Mouse (Mus musculus): ENCODE measurements around the gene Nckap5. TPM values are rescaled to one million over a fixed set of nuclear protein-coding genes. Genes with fewer than 3 reads are reported as not detected.

Nckap5 gene
- polyA plus RNA-seq, 1 experiment from 2014 or later = 4.8 TPM

DNA sequence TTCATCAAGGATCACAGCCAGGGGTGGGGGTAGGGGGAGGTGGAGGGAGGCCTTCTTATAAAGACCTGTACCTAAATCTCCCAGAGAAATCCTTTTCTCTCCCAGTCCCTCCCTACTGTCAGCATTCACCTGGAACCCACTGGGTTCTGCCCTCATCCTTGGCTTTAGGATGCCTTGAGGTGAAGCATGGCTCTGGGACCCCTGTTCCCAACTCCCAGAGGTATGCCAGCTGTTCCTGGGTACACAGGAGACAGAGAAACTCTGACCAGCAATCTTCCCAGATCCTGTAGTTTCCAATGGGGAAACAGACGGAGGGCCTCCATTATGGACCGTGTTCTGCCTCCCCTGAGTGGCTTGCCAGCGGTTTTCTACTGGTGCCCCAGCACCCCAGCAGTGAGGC, 909.9 kb downstream of the Nckap5 start:
- no peak overlapping the region for H3K9ac ChIP-seq (ENCODE audit: low read length)
- H3K4me2 ChIP-seq (ENCODE audit: low read depth, low read length) = no peak overlapping the region
- H3K27ac ChIP-seq (ENCODE audit: low read length) = no peak overlapping the region
- H3K9me3 ChIP-seq (replicated peaks; ENCODE audit: control insufficient read depth, low read length) = no peaks in the 10 kb centered on the region
- no peak for ATAC-seq (ENCODE audit: insufficient read depth, low FRiP score)
- no peaks in the 10 kb centered on the region for H3K27me3 ChIP-seq (ENCODE audit: control insufficient read depth, insufficient read depth, low read length)
- no peak overlapping the region for H3K4me3 ChIP-seq (replicated peaks; ENCODE audit: low read length)
- WGBS = 93% methylated on average over 3 of the region's 3 CpGs
- no peaks in the 10 kb centered on the region for H3K36me3 ChIP-seq (ENCODE audit: control insufficient read depth, insufficient read depth, low read length)
- H3K4me1 ChIP-seq (ENCODE audit: control insufficient read depth, insufficient read depth, low read length) = no peaks in the 10 kb centered on the region

GRCm38 (mm10) chr1:125912601-125913600, 917.7 kb downstream of the Nckap5 start, which contains the start of gene Lypd1:
Gene Lypd1 (minus strand): TSS chr1:125913101.
- Histone ChIP-seq H3K27ac (ENCODE audit: low read length) (no peak within 1 kb of the TSS), H3K36me3 (ENCODE audit: control insufficient read depth, insufficient read depth, low read length) (no peaks in the 10 kb centered on the region), H3K4me3 (replicated peaks; ENCODE audit: low read length) (peak within 1 kb of the TSS; percentile 52), H3K27me3 (ENCODE audit: control insufficient read depth, insufficient read depth, low read length) (peaks cover 25% of the 10 kb centered on the region), H3K4me1 (ENCODE audit: control insufficient read depth, insufficient read depth, low read length) (peaks cover 19% of the 10 kb centered on the region), H3K9me3 (replicated peaks; ENCODE audit: control insufficient read depth, low read length) (no peaks in the 10 kb centered on the region), H3K4me2 (ENCODE audit: low read depth, low read length) (peak within 1 kb of the TSS; percentile 95), H3K9ac (ENCODE audit: low read length) (peak within 1 kb of the TSS; percentile 54)
- ATAC-seq (ENCODE audit: insufficient read depth, low FRiP score) = no peak
- WGBS = 6% methylated on average over 30 of the region's 30 CpGs

- H3K27ac ChIP-seq (ENCODE audit: low read length) = no peak overlapping the region
- no peaks in the 10 kb centered on the region for H3K9me3 ChIP-seq (replicated peaks; ENCODE audit: control insufficient read depth, low read length)
- 1% methylated on average over 43 of the region's 43 CpGs for WGBS
- H3K36me3 ChIP-seq (ENCODE audit: control insufficient read depth, insufficient read depth, low read length) = no peaks in the 10 kb centered on the region
- peak overlapping the region; percentile 52 for H3K4me3 ChIP-seq (replicated peaks; ENCODE audit: low read length)
- peak overlapping the region; percentile 54 for H3K9ac ChIP-seq (ENCODE audit: low read length)
- H3K4me1 ChIP-seq (ENCODE audit: control insufficient read depth, insufficient read depth, low read length) = peaks cover 19% of the 10 kb centered on the region
- peaks cover 25% of the 10 kb centered on the region for H3K27me3 ChIP-seq (ENCODE audit: control insufficient read depth, insufficient read depth, low read length)
- peak; percentile 70; the same call in 1 of the 2 replicates for ATAC-seq (ENCODE audit: insufficient read depth, low FRiP score)
- H3K4me2 ChIP-seq (ENCODE audit: low read depth, low read length) = peak overlapping the region; percentile 95
These were observed 918.6 kb downstream of the Nckap5 start for GRCm38 (mm10) chr1:125911901-125912445.

- Histone ChIP-seq H3K27me3 (ENCODE audit: control insufficient read depth, insufficient read depth, low read length) (peaks cover 25% of the 10 kb centered on the region), H3K4me1 (ENCODE audit: control insufficient read depth, insufficient read depth, low read length) (peaks cover 19% of the 10 kb centered on the region), H3K36me3 (ENCODE audit: control insufficient read depth, insufficient read depth, low read length) (no peaks in the 10 kb centered on the region), H3K4me3 (replicated peaks; ENCODE audit: low read length) (peak overlapping the region; percentile 52), H3K9me3 (replicated peaks; ENCODE audit: control insufficient read depth, low read length) (no peaks in the 10 kb centered on the region), H3K4me2 (ENCODE audit: low read depth, low read length) (peak overlapping the region; percentile 95), H3K27ac (ENCODE audit: low read length) (no peak overlapping the region), H3K9ac (ENCODE audit: low read length) (peak overlapping the region; percentile 54)
- peak; percentile 42 for ATAC-seq (ENCODE audit: insufficient read depth, low FRiP score)
- under 1% methylated on average over 35 of the region's 35 CpGs for WGBS
These were observed 919.2 kb downstream of the Nckap5 start for GRCm38 (mm10) chr1:125911337-125911900.

DNA sequence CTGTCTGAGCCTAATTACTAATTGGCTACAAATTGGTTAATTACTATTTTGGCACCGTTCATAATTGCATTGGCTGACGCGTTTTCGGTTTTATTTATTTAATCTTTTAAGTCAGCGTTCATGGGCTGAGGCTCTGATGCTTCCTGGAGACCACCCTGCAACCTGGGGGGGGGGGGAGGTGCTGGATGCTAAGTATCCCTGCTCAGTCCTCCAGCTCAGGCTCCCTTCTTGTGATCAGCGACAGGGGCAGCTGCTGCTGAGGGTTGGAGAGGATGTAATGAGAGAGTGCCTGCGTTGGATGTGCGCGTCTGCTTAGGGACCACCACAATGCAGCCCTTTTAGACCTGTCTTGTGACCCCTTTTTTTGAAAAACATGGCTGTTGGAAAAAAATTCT, 919.7 kb downstream of the Nckap5 start:
- Histone ChIP-seq H3K36me3 (ENCODE audit: control insufficient read depth, insufficient read depth, low read length) (no peaks in the 10 kb centered on the region), H3K4me3 (replicated peaks; ENCODE audit: low read length) (peak overlapping the region; percentile 52), H3K9ac (ENCODE audit: low read length) (no peak overlapping the region), H3K4me1 (ENCODE audit: control insufficient read depth, insufficient read depth, low read length) (peaks cover 19% of the 10 kb centered on the region), H3K9me3 (replicated peaks; ENCODE audit: control insufficient read depth, low read length) (no peaks in the 10 kb centered on the region), H3K27ac (ENCODE audit: low read length) (no peak overlapping the region), H3K4me2 (ENCODE audit: low read depth, low read length) (peak overlapping the region; percentile 95), H3K27me3 (ENCODE audit: control insufficient read depth, insufficient read depth, low read length) (peaks cover 25% of the 10 kb centered on the region)
- 4% methylated on average over 9 of the region's 9 CpGs for WGBS
- 0 out of 2 replicates have a peak, but pooled peaks have one; percentile 23 for ATAC-seq (ENCODE audit: insufficient read depth, low FRiP score)

DNA sequence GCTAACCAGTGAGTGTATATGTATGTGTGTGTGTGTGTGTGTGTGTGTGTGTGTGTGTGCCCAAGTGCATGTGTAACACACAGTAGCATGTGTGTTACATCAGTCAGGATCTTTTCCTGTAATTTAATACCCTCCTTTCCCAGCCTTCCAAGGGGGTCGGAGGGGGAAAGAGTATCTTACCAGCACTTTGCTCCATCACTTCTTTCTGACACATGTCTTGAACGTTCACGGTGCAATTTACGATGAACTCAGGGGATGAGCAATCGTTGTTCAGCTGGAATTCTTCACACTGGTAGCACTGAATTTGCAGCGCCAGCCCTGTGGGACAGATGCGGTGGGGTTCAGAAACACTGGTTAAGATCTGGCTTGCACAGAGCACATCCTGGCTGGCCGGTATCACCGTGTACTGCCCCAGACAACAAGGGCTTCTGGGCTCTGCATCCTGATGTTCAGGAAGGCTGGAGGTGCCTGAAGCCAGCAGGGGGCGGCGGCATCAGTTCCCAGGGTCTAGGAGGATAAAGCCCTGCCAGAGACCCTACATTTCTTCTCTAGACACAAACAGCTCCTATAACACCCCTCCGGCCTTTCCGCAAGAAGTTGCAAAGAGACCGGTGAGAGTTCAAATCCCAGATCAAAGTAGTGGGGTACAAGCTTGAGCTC, 920.3 kb downstream of the Nckap5 start:
- Histone ChIP-seq H3K4me1 (ENCODE audit: control insufficient read depth, insufficient read depth, low read length) (peaks cover 19% of the 10 kb centered on the region), H3K27me3 (ENCODE audit: control insufficient read depth, insufficient read depth, low read length) (peaks cover 26% of the 10 kb centered on the region), H3K9me3 (replicated peaks; ENCODE audit: control insufficient read depth, low read length) (no peaks in the 10 kb centered on the region), H3K9ac (ENCODE audit: low read length) (no peak overlapping the region), H3K27ac (ENCODE audit: low read length) (no peak overlapping the region), H3K4me2 (ENCODE audit: low read depth, low read length) (peak overlapping the region; percentile 95), H3K4me3 (replicated peaks; ENCODE audit: low read length) (peak overlapping the region; percentile 52; the same call in 1 of the 2 replicates), H3K36me3 (ENCODE audit: control insufficient read depth, insufficient read depth, low read length) (no peaks in the 10 kb centered on the region)
- peak; percentile 29; the same call in 1 of the 2 replicates for ATAC-seq (ENCODE audit: insufficient read depth, low FRiP score)
- 9% methylated on average over 14 of the region's 14 CpGs for WGBS

DNA sequence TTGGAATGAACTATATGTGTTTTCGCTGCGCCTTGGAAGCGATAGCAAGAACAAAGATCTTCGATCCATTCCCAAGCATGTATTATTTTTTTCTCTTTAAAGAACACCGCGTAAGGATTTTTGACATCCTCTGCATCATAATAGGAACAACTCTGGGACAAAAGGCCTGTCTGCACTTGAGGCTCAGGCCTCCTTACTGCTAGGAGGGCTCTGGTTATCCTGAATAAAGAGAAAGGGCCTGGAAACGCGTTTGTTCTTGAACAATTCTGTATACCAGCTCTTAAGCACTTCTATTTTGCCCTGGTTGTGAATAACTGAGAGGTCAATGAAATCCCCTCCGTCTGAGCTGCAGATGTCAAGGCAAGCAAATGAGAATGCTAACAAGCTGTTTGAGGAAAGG, 937.4 kb downstream of the Nckap5 start:
- no peak overlapping the region for H3K9ac ChIP-seq (ENCODE audit: low read length)
- H3K27me3 ChIP-seq (ENCODE audit: control insufficient read depth, insufficient read depth, low read length) = no peaks in the 10 kb centered on the region
- H3K4me3 ChIP-seq (replicated peaks; ENCODE audit: low read length) = no peak overlapping the region
- H3K9me3 ChIP-seq (replicated peaks; ENCODE audit: control insufficient read depth, low read length) = no peaks in the 10 kb centered on the region
- WGBS = 84% methylated on average over 9 of the region's 9 CpGs
- no peaks in the 10 kb centered on the region for H3K4me1 ChIP-seq (ENCODE audit: control insufficient read depth, insufficient read depth, low read length)
- ATAC-seq (ENCODE audit: insufficient read depth, low FRiP score) = no peak
- H3K27ac ChIP-seq (ENCODE audit: low read length) = no peak overlapping the region
- H3K4me2 ChIP-seq (ENCODE audit: low read depth, low read length) = no peak overlapping the region
- no peaks in the 10 kb centered on the region for H3K36me3 ChIP-seq (ENCODE audit: control insufficient read depth, insufficient read depth, low read length)

- Histone ChIP-seq H3K9ac (ENCODE audit: low read length) (no peak overlapping the region), H3K27ac (ENCODE audit: low read length) (no peak overlapping the region), H3K4me2 (ENCODE audit: low read depth, low read length) (no peak overlapping the region), H3K27me3 (ENCODE audit: control insufficient read depth, insufficient read depth, low read length) (no peaks in the 10 kb centered on the region), H3K36me3 (ENCODE audit: control insufficient read depth, insufficient read depth, low read length) (no peaks in the 10 kb centered on the region), H3K4me3 (replicated peaks; ENCODE audit: low read length) (no peak overlapping the region), H3K9me3 (replicated peaks; ENCODE audit: control insufficient read depth, low read length) (no peaks in the 10 kb centered on the region), H3K4me1 (ENCODE audit: control insufficient read depth, insufficient read depth, low read length) (no peaks in the 10 kb centered on the region)
- no peak for ATAC-seq (ENCODE audit: insufficient read depth, low FRiP score)
- 42% methylated on average over 7 of the region's 7 CpGs for WGBS
These were observed 960.5 kb downstream of the Nckap5 start for GRCm38 (mm10) chr1:125870056-125870455.

Data from stomach, embryonic 16.5 days (tissue).